ENCODE assay signal across 9 mouse cellular contexts in genomic region chr12:17271272-17271671, GRCm38 (mm10). TPM values are rescaled to one million over a fixed set of nuclear protein-coding genes. Genes with fewer than 3 reads are reported as not detected.
DNase-seq lines count a peak whose midpoint lies in the region; ATAC-seq lines count a peak whose summit lies in the region.
"Had no signal": no experiment of that assay in that cellular context is flagged by ENCODE, and none has a peak within 500 bp of the region (broad histone marks: within the 10 kb centered on the region; RNA-seq: fewer than 3 reads in every experiment).

No protein-coding gene starts in this region.

- WGBS in hindbrain, embryonic 13.5 days: 65% methylated on average over 1 of the region's 1 CpGs
- 61% methylated on average over 1 of the region's 1 CpGs for WGBS in hindbrain, embryonic 14.5 days
- WGBS in kidney, embryonic 15.5 days: 82% methylated on average over 1 of the region's 1 CpGs
- 75% methylated on average over 1 of the region's 1 CpGs for WGBS in forebrain, embryonic 15.5 days

- no peak overlapping the region for H3K4me3 ChIP-seq in hindbrain, embryonic 13.5 days
- no peak overlapping the region for H3K4me3 ChIP-seq in hindbrain, embryonic 14.5 days (replicated peaks; ENCODE audit: low read length)
- H3K4me3 ChIP-seq in kidney, embryonic 15.5 days (replicated peaks): no peak overlapping the region
- no peak overlapping the region for H3K4me3 ChIP-seq in forebrain, embryonic 15.5 days
- H3K4me3 ChIP-seq: limb, embryonic 13.5 days had no signal

- H3K9ac ChIP-seq in hindbrain, embryonic 13.5 days: 0 out of 2 replicates have a peak overlapping the region, but pooled peaks have one; percentile 8
- no peak overlapping the region for H3K9ac ChIP-seq in hindbrain, embryonic 14.5 days
- no peak overlapping the region for H3K9ac ChIP-seq in kidney, embryonic 15.5 days
- H3K9ac ChIP-seq in forebrain, embryonic 15.5 days (replicated peaks): no peak overlapping the region

- peaks cover 59% of the 10 kb centered on the region for H3K4me1 ChIP-seq in hindbrain, embryonic 13.5 days (replicated peaks)
- H3K4me1 ChIP-seq in hindbrain, embryonic 14.5 days (replicated peaks; ENCODE audit: control insufficient read depth, insufficient read depth, low read length): peaks cover 20% of the 10 kb centered on the region
- peaks cover 46% of the 10 kb centered on the region for H3K4me1 ChIP-seq in kidney, embryonic 15.5 days
- peaks cover 54% of the 10 kb centered on the region for H3K4me1 ChIP-seq in forebrain, embryonic 15.5 days

- no peaks in the 10 kb centered on the region for H3K9me3 ChIP-seq in hindbrain, embryonic 13.5 days
- H3K9me3 ChIP-seq in hindbrain, embryonic 14.5 days (ENCODE audit: control insufficient read depth, low read length): no peaks in the 10 kb centered on the region
- H3K9me3 ChIP-seq in kidney, embryonic 15.5 days (replicated peaks): no peaks in the 10 kb centered on the region
- H3K9me3 ChIP-seq in forebrain, embryonic 15.5 days: no peaks in the 10 kb centered on the region
- H3K9me3 ChIP-seq: limb, embryonic 13.5 days had no signal

- ATAC-seq in hindbrain, embryonic 13.5 days (ENCODE audit: low FRiP score): no peak
- ATAC-seq in hindbrain, embryonic 14.5 days (ENCODE audit: low FRiP score): no peak
- no peak for ATAC-seq in kidney, embryonic 15.5 days (replicated peaks; ENCODE audit: low FRiP score)
- no peak for ATAC-seq in forebrain, embryonic 15.5 days (replicated peaks)

- DNase-seq in hindbrain, embryonic 14.5 days (ENCODE audit: low spot score): no peak
- peak; percentile 55 for DNase-seq in CD4-positive helper T cell, adult 2 months (ENCODE audit: low read depth, low spot score)
- peak; percentile 72 for DNase-seq in NIH3T3 (ENCODE audit: low read depth)
- DNase-seq in spleen, adult 12 weeks (ENCODE audit: low spot score): peak; percentile 29
- DNase-seq in frontal cortex, postnatal 25 days (ENCODE audit: low spot score in 2 of 2): no peak

- no peak overlapping the region for H3K27ac ChIP-seq in hindbrain, embryonic 13.5 days
- no peak overlapping the region for H3K27ac ChIP-seq in hindbrain, embryonic 14.5 days
- 0 out of 2 replicates have a peak overlapping the region, but pooled peaks have one; percentile 30 for H3K27ac ChIP-seq in kidney, embryonic 15.5 days
- no peak overlapping the region for H3K27ac ChIP-seq in forebrain, embryonic 15.5 days (replicated peaks)
- H3K27ac ChIP-seq: limb, embryonic 13.5 days had no signal

- H3K4me2 ChIP-seq in hindbrain, embryonic 13.5 days: no peak overlapping the region
- H3K4me2 ChIP-seq in hindbrain, embryonic 14.5 days (replicated peaks): no peak overlapping the region
- H3K4me2 ChIP-seq in kidney, embryonic 15.5 days: no peak overlapping the region
- H3K4me2 ChIP-seq in forebrain, embryonic 15.5 days (replicated peaks): no peak overlapping the region
- H3K4me2 ChIP-seq: limb, embryonic 13.5 days had no signal

- no peaks in the 10 kb centered on the region for H3K27me3 ChIP-seq in hindbrain, embryonic 13.5 days
- no peaks in the 10 kb centered on the region for H3K27me3 ChIP-seq in hindbrain, embryonic 14.5 days (ENCODE audit: control insufficient read depth, insufficient read depth, low read length)
- H3K27me3 ChIP-seq in kidney, embryonic 15.5 days: no peaks in the 10 kb centered on the region
- no peaks in the 10 kb centered on the region for H3K27me3 ChIP-seq in forebrain, embryonic 15.5 days
- H3K27me3 ChIP-seq: limb, embryonic 13.5 days had no signal

- H3K36me3 ChIP-seq in hindbrain, embryonic 13.5 days: peaks cover 66% of the 10 kb centered on the region
- peaks cover 72% of the 10 kb centered on the region for H3K36me3 ChIP-seq in hindbrain, embryonic 14.5 days (replicated peaks; ENCODE audit: control insufficient read depth, insufficient read depth)
- H3K36me3 ChIP-seq in kidney, embryonic 15.5 days: peaks cover 78% of the 10 kb centered on the region
- peaks cover 63% of the 10 kb centered on the region for H3K36me3 ChIP-seq in forebrain, embryonic 15.5 days

RNA-seq across cellular contexts. Expression of gene Pdia6, which starts 4.9 kb away (rescaled TPM):
- 310 and 326 TPM in 2 replicates for polyA plus RNA-seq in hindbrain, embryonic 13.5 days (2015; fragmentation: Nextera tagmentation; extraction: Ambion mirVana)
- polyA plus RNA-seq in hindbrain, embryonic 14.5 days (2014; fragmentation: Nextera tagmentation; extraction: Ambion mirVana): 268 and 305 TPM in 2 replicates
- polyA plus RNA-seq in kidney, embryonic 15.5 days (2015; fragmentation: Nextera tagmentation; extraction: Ambion mirVana): 614 and 635 TPM in 2 replicates
- 355 and 366 TPM in 2 replicates for polyA plus RNA-seq in forebrain, embryonic 15.5 days (2015; fragmentation: Nextera tagmentation; extraction: Ambion mirVana)

RNA-seq across cellular contexts. Expression of gene Atp6v1c2, which starts 57.9 kb away (rescaled TPM):
- 0.26 and 0.50 TPM in 2 replicates for polyA plus RNA-seq in hindbrain, embryonic 13.5 days (2015; fragmentation: Nextera tagmentation; extraction: Ambion mirVana)
- polyA plus RNA-seq in hindbrain, embryonic 14.5 days (2014; fragmentation: Nextera tagmentation; extraction: Ambion mirVana): 0.55 and 0.67 TPM in 2 replicates
- polyA plus RNA-seq in kidney, embryonic 15.5 days (2015; fragmentation: Nextera tagmentation; extraction: Ambion mirVana): 2.6 and 2.7 TPM in 2 replicates
- 0.59 and 0.66 TPM in 2 replicates for polyA plus RNA-seq in forebrain, embryonic 15.5 days (2015; fragmentation: Nextera tagmentation; extraction: Ambion mirVana)

Comparison
In these comparisons a context has a peak if more than half of its experiments do, and no peak if none do; other contexts are left out.
1. DNase-seq: peak in CD4-positive helper T cell, adult 2 months (single experiment), NIH3T3 (single experiment) and spleen, adult 12 weeks (single experiment); none in hindbrain, embryonic 14.5 days (single experiment) and frontal cortex, postnatal 25 days (0 of 2).